Mouse (Mus musculus): ENCODE data around the gene Stk32b.

Gene Stk32b

GRCm38 (mm10) chr5:37716505-37717372, at the start of gene Stk32b:
TSS of gene Stk32b (minus strand) at chr5:37717171.
- DNase-seq (ENCODE audit: low spot score in 2 of 2) = peak; percentile 4 to 10

- DNase-seq (ENCODE audit: low spot score in 2 of 2) = no peak
Measured at GRCm38 (mm10) chr5:37765851-37766250, 48.9 kb upstream of the Stk32b start.

- DNase-seq (ENCODE audit: low spot score in 2 of 2) = no peak
Measured at GRCm38 (mm10) chr5:37762046-37762445, 45.1 kb upstream of the Stk32b start.

GRCm38 (mm10) chr5:37753366-37753765, 36.4 kb upstream of the Stk32b start:
- no peak for DNase-seq (ENCODE audit: low spot score in 2 of 2)

GRCm38 (mm10) chr5:37752027-37752967, 35.3 kb upstream of the Stk32b start:
- peak; percentile 39 to 57 for DNase-seq (ENCODE audit: low spot score in 2 of 2)

GRCm38 (mm10) chr5:37743889-37744707, 27.1 kb upstream of the Stk32b start:
- no peak for DNase-seq (ENCODE audit: low spot score in 2 of 2)

- DNase-seq (ENCODE audit: low spot score in 2 of 2) = no peak
Measured at GRCm38 (mm10) chr5:37736213-37736612, 19.2 kb upstream of the Stk32b start.

GRCm38 (mm10) chr5:37735224-37735623, 18.3 kb upstream of the Stk32b start, which contains the start of gene Cytl1:
TSS of gene Cytl1 (plus strand) at chr5:37735519.
- no peak for DNase-seq (ENCODE audit: low spot score in 2 of 2)

GRCm38 (mm10) chr5:37730781-37731180, 13.8 kb upstream of the Stk32b start:
- no peak for DNase-seq (ENCODE audit: low spot score in 2 of 2)

- no peak for DNase-seq (ENCODE audit: low spot score in 2 of 2)
Measured at GRCm38 (mm10) chr5:37725220-37725886, 8.4 kb upstream of the Stk32b start.

GRCm38 (mm10) chr5:37720670-37721069, 3.7 kb upstream of the Stk32b start:
- peak in 1 of 2 experiments; percentile 8 for DNase-seq (ENCODE audit: low spot score in 2 of 2)

GRCm38 (mm10) chr5:37717384-37717963, 503 bp upstream of the Stk32b start:
- DNase-seq (ENCODE audit: low spot score in 2 of 2) = peak; percentile 39 to 48

GRCm38 (mm10) chr5:37709257-37709904, 7.6 kb downstream of the Stk32b start:
- DNase-seq (ENCODE audit: low spot score in 2 of 2) = no peak

GRCm38 (mm10) chr5:37708124-37708523, 8.8 kb downstream of the Stk32b start:
- no peak for DNase-seq (ENCODE audit: low spot score in 2 of 2)

- no peak for DNase-seq (ENCODE audit: low spot score in 2 of 2)
Measured at GRCm38 (mm10) chr5:37704962-37705361, 12.0 kb downstream of the Stk32b start.

GRCm38 (mm10) chr5:37699757-37700156, 17.2 kb downstream of the Stk32b start:
- no peak for DNase-seq (ENCODE audit: low spot score in 2 of 2)

GRCm38 (mm10) chr5:37697286-37697685, 19.7 kb downstream of the Stk32b start:
- no peak for DNase-seq (ENCODE audit: low spot score in 2 of 2)

GRCm38 (mm10) chr5:37695773-37696172, 21.2 kb downstream of the Stk32b start:
- no peak for DNase-seq (ENCODE audit: low spot score in 2 of 2)

- no peak for DNase-seq (ENCODE audit: low spot score in 2 of 2)
Measured at GRCm38 (mm10) chr5:37692759-37693158, 24.2 kb downstream of the Stk32b start.

- DNase-seq (ENCODE audit: low spot score in 2 of 2) = no peak
Measured at GRCm38 (mm10) chr5:37670781-37671180, 46.2 kb downstream of the Stk32b start.
